Mouse (Mus musculus) cerebellum, adult 9-10 months (tissue): ENCODE measurements around the gene Map4k2.

Experiments
- DNase-seq: peaks from one replicate; pipeline ENCODE4 v3.0.0; 2022

The Map4k2 gene

DNA sequence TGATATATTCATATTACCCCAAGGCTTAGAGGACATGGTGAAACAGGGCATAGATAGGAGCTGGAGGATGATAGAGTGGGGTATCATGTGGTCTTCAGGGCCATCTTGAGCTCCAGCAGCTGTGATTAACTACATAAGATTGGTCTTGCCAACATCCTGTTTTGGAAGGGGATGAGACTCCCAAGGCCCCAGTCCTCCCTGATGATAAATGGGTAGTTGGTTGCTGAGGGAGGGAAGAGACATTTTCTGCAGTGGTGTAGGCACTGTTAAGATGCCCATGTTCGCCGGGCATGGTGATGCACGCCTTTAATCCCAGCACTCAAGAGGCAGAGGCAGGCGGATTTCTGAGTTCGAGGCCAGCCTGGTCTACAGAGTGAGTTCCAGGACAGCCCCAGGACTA, 40.3 kb downstream of the Map4k2 start:
- DNase-seq: no peak

DNA sequence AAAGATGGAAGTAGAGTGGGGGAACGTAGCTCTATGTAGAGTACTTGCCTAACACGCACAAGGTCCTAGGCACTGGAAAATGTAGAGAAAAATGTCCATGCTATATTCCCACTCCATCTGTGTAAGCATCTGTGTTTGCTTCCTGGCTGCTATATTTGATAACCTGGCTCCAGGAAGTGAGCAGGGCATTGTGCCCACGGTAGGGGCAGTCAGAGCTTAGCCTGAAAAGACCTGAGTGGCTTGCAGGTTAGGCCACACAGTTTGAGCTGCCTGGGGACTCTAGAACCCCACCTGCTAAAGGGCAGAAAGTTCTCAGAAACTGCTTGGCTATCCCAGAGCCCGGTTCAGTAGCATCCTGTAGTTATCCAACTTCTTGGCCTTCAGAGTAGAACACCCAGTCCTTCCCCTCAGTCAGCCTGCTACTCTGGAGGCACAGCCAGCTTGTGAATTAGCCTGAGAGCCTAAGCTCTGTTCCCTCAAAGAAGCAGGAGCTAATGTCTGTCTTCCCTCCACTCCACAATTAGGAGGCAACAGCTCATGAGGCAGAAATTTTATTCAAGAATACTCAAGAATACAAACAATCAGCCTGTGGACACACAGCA, 41.5 kb downstream of the Map4k2 start:
- DNase-seq: peak; percentile 83

- no peak for DNase-seq
Observed at GRCm38 (mm10) chr19:6383470-6383869, 42.5 kb downstream of the Map4k2 start.

GRCm38 (mm10) chr19:6384128-6384527, 43.2 kb downstream of the Map4k2 start, which contains the start of gene Pygm:
TSS of gene Pygm (plus strand) at chr19:6384399.
- peak; percentile 62 for DNase-seq

GRCm38 (mm10) chr19:6384954-6385353, 44.0 kb downstream of the Map4k2 start:
- no peak for DNase-seq

GRCm38 (mm10) chr19:6385419-6385818, 44.5 kb downstream of the Map4k2 start:
- DNase-seq: no peak

DNA sequence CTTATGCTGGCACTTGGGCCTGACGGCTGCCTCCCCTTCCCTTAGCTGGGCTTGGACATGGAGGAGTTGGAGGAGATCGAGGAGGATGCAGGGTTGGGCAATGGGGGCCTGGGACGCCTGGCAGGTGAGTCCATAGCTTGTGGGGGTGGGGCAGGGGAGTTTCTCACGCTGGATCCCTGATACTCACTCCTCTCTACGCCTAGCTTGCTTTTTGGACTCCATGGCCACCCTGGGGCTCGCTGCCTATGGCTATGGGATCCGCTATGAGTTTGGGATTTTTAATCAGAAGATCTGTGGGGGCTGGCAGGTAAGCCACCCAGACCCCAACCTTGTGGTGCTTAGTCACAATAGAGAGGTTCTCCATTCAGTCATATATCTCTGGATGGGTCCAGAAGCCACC, 44.9 kb downstream of the Map4k2 start:
- no peak for DNase-seq

- DNase-seq: no peak
Observed at GRCm38 (mm10) chr19:6386234-6386633, 45.3 kb downstream of the Map4k2 start.

DNA sequence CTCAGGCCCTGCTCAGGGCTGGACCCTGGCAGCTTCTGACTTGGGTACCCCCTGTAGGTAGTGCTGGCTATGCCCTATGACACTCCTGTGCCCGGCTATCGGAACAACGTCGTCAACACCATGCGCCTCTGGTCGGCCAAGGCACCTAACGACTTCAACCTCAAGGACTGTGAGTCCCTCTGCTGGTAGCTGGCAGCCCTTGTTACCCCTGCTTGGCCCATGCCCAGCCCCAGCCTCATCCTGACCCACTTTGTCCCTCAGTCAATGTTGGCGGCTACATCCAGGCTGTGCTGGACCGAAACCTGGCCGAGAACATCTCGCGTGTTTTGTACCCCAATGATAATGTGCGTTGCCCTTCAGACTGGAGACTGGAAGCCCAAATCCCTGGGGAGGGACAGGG, 47.1 kb downstream of the Map4k2 start:
- DNase-seq: peak; percentile 82

DNA sequence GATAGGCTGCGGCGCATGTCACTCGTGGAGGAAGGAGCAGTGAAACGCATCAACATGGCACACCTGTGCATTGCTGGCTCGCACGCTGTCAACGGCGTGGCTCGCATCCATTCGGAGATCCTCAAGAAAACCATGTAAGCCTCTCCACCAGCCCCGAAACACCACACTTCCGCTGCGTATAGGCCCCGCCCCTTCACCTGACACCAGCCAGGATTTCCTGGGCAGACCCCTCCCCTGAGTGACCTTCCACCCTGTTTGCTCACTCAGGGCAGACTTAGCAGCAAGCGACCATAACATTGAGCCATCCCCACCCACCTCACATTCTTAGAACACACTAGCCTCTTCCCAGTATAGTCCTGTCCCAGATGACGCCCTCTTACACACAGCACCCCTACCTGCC, 48.9 kb downstream of the Map4k2 start:
- no peak for DNase-seq

DNA sequence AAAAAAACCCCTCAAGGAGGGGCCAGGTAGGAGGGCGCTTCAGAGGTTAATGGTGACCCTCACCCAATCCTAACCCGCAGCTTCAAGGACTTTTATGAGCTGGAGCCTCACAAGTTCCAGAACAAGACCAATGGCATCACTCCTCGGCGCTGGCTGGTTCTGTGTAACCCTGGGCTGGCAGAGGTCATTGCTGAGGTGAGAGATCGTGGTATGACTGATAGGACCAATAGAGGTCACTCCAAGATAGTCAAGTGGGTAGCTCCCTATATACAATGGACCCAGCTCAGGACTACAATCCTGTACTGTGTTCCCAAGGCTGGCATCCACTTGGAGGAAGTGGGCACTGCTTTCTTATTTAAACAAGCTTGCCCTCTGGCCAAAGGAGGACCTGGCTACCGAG, 49.3 kb downstream of the Map4k2 start:
- no peak for DNase-seq

DNA sequence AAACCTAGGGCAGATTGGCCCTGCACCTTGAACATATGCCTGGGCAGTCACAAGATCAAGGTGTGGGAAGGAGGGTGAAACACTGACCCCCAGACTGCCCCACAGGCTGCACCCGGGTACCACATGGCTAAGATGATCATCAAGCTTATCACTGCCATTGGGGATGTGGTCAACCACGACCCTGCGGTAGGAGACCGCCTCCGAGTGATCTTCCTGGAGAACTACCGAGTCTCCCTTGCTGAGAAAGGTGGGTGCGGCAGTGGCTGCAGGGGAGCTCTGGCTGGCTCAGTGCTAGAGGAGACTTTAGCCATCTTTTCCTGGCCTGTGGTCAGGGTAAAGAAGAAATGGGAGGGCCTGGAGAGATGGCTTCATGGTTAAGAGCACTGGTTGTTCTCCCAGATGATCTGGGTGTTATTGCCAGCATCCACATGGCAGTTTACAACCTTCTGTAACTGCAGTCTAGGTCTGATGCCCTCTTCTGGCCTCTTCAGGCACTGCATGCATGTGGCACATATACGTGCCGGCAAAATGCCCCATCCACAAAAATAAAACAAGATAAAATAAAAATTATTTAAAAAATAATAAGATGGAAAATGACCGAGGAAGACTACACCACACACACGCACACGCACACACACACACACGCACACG, 51.9 kb downstream of the Map4k2 start:
- DNase-seq: no peak

DNA sequence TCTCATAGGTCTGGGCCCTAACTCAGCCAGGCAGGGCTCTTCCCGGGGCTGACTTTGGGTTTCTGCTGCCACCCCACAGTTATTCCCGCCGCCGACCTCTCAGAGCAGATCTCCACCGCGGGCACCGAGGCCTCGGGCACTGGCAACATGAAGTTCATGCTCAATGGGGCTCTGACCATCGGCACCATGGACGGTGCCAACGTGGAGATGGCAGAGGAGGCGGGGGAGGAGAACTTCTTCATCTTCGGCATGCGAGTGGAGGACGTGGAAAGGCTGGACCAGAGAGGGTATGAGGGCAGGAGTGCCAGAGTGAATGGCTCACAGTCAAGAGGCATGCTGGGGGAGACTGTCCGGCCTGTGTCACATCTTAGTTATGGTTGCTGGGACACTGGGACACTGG, 52.7 kb downstream of the Map4k2 start:
- no peak for DNase-seq

GRCm38 (mm10) chr19:6396237-6396636, 55.3 kb downstream of the Map4k2 start:
- DNase-seq: no peak

DNA sequence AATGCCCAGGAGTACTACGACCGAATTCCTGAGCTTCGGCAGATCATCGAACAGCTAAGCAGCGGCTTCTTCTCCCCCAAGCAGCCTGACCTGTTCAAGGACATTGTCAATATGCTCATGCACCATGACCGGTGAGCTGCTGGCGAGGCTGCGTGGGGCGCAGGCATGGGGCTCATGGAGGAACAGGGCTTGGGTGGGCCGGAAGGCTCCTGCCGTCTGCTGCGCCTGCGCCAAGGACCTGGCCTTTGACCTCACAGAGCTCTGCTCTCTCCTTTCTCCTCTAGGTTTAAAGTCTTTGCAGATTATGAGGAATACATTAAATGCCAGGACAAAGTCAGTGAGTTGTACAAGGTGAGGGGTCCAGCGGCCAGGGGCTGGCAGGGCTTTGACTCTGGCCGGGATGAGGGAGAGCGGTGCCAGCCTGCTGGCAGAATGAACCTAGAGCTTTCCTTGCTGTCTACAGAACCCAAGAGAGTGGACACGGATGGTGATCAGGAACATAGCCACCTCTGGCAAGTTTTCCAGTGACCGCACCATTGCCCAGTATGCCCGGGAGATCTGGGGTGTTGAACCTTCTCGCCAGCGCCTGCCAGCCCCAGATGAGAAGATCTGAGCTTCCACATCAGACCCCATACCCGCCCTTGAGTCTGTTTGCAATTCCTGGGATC, 56.8 kb downstream of the Map4k2 start:
- DNase-seq: no peak

DNA sequence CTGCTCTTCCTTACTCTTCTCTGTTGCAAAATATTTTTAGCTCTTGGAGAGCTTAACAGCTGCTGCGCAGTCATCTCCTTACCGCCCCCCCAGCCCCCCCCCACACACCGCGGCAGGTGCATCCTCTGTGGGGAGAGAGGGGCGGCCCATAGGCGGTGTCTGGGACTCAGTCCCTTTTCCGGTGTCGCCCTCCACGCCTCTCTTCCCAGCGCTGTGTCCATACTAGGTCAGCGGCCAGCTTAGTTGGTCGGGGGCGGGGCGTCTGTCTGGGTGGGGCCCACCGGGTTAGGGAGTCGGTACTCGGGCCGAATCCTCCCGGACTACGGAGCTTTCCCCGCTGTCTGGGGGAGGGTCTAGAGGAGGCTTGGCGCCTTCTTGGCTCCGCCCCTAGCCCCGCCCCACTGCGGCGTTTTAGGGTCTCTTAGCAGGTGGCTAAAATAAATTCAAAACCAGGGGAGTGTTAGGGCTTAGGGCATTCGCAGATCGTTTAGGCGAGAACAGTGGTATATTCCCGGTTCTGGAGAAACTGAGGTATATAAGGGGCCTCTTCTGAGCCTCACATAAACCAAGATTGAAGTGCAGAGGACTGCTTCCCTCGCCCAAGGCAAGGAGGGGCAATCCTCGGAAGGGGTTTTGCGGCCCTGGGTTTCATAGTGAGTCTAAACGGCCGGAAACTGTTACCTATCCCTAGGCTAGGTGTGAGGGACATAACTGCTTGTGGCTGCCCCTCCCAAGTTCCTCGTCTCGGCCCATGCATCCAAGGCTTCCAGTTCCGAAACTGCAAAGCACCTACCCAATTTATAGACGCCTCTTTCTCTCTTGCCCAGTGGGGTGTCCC, 57.7 kb downstream of the Map4k2 start:
- peak; percentile 72 for DNase-seq

DNA sequence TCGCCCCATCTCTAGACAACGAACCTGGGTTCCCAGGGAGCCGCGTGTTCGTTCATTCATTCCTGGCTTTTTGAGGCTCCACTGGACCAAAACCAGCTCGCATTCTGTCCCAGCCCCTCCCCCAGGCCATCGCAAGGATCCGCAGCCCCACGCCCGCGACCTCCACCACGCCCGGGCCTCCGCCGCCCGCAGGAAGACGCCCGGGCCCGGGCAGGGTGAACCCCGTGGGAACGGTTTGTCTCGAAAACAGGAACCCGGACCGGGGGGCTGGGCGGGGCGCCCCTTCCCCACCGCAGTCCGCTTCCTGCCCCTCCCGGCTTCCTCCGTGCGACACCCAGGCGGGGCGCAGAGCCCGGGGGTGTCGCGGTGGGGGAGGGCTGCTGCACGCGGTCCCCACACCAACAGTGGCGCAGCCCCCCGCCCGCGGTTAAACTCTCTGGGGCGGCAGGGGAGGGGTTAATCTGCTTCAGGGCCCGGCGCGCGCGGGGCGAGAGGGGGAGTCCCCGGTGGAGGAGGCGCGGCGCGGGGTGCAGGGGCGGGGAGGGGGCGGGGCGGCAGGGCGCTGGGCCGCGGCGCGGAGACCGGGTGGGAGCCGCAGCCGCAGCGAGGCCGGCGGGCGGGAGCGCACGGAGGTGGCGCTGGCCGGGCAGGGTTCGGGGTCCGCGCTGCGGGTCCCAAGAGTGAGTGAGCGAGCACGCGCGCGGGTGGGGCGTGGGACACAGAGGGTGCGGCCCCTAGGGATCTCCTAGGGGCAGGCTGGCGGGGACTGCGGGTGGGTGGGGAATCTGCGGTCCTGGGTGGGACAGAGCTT, 58.6 kb downstream of the Map4k2 start, which contains the start of gene Rasgrp2:
Rasgrp2 (plus strand) TSS at position 56 of the 811 bp plus-strand sequence.
- no peak for DNase-seq

- no peak for DNase-seq
Observed at GRCm38 (mm10) chr19:6400096-6401086, 59.5 kb downstream of the Map4k2 start.

DNA sequence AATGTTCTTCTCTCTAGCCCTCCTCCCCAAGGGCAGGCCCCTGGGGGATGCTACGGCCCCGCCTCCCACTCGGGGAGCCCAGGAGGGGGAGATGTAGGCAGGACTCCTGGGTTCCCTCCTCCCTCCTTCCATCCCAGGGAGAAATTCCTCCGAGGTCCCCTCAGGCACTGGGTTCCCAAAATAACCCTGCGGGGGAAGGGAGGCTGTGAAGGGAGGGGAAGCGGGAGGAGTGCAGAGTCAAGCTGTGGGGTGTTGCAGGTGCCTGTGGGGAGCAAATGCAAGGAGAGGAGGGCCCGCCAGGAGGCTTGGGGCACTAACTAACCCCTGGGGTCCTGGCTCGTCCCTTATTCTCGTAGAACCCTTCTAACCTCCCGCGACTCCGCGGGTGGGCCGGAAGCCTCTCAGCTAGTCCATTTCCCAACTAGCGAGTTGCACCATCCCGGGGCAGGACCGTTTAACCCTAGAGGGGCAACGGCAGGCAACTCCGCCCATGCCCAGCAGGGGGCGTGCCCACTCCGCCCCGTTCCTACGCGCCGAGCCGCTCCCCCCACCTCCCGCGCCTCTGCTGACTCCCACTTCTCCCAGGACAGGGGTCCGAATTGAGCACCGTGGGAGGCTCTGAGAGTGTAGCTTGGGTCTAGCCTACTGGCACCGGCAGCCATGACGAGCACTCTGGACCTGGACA, 60.3 kb downstream of the Map4k2 start:
- DNase-seq: peak; percentile 71

DNA sequence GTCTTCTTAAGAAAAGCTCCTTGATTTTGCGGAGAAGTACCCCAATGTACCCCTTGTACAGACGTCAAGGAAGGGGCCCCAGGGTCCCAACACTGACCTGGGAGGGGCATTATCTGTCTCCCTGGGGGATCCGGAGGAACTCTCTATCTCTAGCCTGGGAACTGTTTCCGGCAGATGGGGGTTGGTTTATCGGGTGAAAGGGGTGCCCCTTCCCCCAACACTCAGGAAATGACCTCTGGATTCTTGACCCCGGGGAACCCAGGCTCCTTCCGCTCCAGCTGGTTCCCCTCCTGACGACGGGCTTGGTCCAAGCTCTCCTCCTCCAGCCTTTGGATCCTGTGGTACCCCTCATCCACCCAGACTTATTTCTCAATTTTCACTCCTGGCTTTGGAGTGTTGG, 61.0 kb downstream of the Map4k2 start:
- DNase-seq: no peak

- no peak for DNase-seq
Observed at GRCm38 (mm10) chr19:6403869-6404268, 62.9 kb downstream of the Map4k2 start.
